Mouse (Mus musculus) thymus, adult 2 months (tissue): ENCODE results near the gene Slc22a1.

ENCODE experiments used
- CTCF ChIP-seq: fragments of 200-500 bp; IDR thresholded peaks from 2 replicates; pipeline ENCODE4 v1.5.1; 2012; ENCODE audit warnings: mild to moderate bottlenecking, control low read depth, low read length, moderate library complexity, borderline replicate concordance; ENCODE audit not compliant: control insufficient read depth, poor library complexity, insufficient read depth; ENCODE audit errors: extremely low read depth
- POLR2A ChIP-seq: fragments of 200-500 bp; IDR thresholded peaks from 2 replicates; pipeline ENCODE4 v1.6.1; 2012; ENCODE audit warnings: mild to moderate bottlenecking, low read length, control low read depth, moderate library complexity; ENCODE audit not compliant: control insufficient read depth, poor library complexity, insufficient read depth; ENCODE audit errors: extremely low read depth

- TF ChIP-seq POLR2A: no peak
- no peak for TF ChIP-seq CTCF
Observed at GRCm38 (mm10) chr17:12702901-12703300, 27.3 kb upstream of the Slc22a1 start.
